Mouse (Mus musculus): Measurements from ENCODE around the gene Ajm1.

GRCm38 (mm10) chr2:25577951-25578795 lies 3.4 kb downstream of the Ajm1 start:
- TF ChIP-seq POLR2A (IDR thresholded peaks at IDR 0.05; ENCODE audit: extremely low read depth, insufficient read depth, low read length) (no peak), CTCF (IDR thresholded peaks at IDR 0.05; ENCODE audit: low read depth, low read length) (no peak; the same call in 1 of the 2 replicates)

Measured in liver, adult 2 months (tissue).